Mouse (Mus musculus): ENCODE measurements at regions not wholly inside any gene's neighbourhood (a gene's known extent, or its start where the extent isn't known, plus 50 kb on each side); places are given as distances from the start of the nearest gene placed in this dataset.

DNA sequence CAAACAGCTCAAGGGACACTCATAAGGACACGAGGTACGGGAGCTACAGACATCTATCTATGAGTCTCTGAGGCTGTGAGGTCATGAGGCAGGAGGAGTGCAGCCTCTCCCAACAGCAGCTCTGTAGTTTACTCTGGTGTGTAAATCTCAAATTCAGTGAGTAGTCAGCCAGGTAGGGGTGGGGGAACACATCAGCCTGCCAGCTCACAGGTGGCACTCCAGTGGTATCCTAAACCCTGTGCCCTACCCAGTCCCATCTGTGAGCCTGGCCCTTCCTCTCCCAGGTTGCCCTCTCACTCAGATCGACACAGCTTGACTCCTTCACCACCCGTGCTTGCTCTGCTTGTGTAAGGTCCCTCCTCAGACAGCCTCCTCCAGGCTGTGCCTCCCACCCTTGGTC is 202.2 kb downstream of the Sipa1l2 start:
- no peak for DNase-seq (ENCODE audit: low spot score)

DNA sequence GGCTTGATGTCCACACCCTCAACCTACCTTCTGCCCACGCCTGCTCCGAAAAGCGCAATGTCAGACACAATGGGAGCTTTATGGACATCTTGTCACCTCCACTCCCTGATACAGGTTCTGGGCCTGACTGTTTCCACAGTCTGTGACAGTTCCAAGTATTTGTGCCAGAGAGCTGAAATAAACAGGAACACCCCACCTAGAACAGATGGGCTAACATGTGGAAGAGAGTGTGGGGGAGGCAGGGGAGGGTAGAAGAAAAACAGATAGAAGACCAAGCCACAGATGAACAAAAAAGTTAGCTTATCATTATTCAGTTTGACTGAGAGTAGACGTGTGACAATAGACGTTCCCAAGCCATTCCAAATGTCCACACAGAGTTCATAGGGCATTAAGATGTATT is 204.6 kb downstream of the Sipa1l2 start:
- DNase-seq (ENCODE audit: low spot score): no peak

DNA sequence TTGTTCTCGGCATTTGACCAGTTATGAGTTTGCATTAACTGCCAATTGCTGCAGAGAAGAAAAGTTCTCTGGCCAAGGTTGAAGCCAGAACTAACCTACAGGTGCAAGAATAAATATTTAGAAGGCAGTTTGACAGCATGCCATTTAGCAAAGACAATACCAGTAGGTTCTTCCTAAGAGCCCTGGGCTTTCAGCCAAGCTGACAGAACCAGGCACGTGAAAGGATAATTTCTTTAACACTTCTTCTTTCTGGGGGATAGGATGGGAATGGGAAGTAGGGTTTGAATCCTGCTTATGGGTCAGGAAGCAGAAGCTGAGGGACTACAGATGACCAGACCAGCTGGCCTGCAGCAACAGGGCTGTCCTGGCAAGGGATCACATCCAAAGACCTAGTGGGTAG is 210.2 kb downstream of the Sipa1l2 start:
- DNase-seq (ENCODE audit: low spot score): no peak

DNA sequence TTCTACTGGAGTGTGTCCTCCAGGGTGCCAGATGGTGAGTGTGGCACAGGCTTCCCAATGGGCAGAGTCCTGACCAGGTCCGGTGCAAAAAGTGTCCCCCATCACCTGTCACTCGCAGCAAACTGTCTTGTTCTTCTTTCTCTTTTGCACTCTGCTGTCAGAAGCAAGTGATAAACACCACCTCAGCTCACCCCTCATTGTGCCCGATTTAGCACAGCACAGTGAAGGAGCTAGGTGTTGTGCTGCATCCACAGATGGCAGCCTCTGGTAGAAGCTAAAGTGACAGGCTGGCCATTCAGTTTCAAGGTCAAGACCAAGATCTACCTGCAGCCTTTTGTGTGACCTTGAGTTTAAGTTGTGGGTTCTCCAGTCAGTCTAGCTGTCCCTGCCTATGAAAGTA is 211.8 kb downstream of the Sipa1l2 start:
- DNase-seq (ENCODE audit: low spot score): no peak

DNA sequence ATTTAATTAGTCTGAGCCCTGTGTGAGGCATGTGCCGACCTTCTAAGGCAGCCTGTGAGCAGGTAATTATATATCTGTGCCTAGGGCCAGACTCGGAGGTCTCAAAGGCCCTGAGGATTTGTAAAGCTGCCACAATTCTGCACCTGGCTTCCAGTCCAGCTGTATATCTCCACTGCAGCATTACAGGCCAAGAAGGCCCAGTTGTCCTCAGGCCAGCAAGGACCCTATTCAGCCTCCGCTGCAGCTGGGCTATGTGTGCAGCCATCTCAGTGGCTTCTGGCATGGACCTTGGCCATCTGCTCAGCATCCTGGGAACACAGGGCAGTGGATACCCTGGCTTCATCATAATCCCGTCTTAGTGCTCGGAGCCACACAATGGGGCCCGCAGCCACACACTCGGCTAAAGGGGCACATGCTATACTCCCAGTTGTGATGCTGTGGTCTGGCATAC is 214.5 kb downstream of the Sipa1l2 start:
- DNase-seq (ENCODE audit: low spot score): no peak

DNA sequence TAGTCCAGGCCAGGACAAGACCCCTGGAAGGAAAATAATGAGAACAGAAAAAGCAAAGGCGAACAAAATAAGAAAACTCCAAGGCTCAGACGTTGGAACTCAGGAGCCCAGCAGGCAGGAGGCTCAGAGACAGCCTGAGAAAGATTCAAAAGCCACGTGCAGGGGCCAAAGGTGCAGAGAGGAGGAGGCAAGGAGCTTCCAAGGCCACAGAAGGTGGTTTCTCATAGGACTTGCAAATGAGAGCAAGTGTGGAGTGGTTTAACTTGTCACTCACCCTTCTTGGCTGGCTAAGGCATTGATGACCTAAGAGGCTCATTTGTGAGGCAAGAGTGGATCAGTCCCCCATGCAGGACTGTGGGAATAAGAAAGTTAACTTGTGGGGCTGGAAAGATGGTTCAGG is 217.3 kb downstream of the Sipa1l2 start:
- no peak for DNase-seq (ENCODE audit: low spot score)

DNA sequence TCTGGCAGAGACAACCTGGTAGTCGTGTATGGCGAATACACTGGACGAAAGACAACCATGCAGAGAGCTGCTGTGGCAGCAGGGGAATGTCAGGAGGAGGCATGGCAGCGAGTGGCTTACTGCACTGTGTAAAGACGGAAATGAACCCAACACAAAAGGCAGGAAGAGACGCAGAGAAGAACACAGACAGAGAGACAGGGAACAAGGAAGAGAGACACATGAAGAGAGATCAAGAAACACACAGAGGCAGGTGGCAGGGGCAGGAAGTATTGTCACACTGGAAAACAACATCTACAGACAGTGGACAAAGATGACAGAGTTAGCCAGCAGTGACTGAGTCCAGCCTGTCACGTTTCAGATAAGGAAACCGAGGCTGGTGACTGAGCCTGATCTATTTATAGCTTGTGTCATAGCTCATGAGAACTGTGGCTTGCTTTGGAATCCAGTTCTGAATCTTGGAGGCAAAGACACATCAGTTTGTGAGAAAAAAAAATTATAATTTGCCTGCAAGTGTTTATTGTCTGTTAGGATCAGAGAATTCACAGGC is 218.0 kb downstream of the Sipa1l2 start:
- DNase-seq (ENCODE audit: low spot score): no peak

DNA sequence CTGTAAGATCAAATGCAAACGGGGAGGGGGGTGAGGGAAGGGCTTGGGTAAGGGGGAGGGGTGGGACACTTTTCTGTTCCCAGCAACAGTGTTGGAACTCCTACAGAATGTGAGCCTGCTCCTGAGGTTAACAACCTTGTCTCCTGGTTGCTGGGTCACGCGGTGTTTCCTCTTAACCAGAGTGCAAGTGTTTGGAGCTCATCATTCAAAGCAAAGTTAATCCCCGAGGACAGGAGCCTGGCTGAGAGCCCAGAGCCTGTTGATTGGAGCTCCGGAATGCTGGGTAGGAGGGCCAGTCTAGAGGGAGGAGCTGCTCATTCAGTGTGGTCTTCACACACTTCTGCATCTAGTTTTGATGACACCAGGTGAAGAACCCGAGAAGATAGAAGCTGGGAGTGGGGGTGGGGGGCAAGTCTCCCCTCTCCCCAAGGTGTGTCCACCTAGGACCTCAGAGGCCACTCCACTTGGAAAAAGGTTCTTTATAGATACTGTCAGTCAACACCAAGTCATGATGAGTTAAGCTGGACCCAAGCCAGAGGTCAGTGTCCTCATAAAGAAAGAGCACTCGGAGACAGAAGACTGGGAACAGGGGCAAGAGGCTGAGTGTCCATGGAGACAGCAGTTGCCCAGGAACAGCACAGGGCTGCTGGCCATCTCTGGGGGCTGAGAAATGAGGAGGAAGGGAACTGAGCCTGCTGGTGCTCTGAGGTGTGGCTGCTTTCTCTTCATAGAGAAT is 220.2 kb downstream of the Sipa1l2 start:
- DNase-seq (ENCODE audit: low spot score): peak; percentile 92

DNA sequence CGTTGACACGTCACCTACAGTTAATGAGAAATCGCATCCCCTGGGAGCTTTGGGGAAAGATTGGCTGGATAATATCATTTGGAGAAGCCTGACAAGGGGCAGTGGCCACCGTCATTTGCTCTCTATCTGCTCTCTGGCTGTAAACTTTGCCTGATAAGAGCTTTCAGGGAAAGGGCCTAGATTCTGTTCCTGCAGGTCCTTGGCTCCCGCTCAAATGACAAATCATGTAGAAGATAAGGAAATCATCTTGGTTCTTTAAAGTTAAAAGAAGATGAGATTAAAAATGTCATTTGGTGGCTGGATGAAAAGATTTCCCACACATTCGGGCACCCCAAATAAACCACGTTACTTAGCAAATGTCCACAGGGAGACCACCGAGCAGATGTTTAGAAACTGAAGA is 223.4 kb downstream of the Sipa1l2 start:
- no peak for DNase-seq (ENCODE audit: low spot score)

DNA sequence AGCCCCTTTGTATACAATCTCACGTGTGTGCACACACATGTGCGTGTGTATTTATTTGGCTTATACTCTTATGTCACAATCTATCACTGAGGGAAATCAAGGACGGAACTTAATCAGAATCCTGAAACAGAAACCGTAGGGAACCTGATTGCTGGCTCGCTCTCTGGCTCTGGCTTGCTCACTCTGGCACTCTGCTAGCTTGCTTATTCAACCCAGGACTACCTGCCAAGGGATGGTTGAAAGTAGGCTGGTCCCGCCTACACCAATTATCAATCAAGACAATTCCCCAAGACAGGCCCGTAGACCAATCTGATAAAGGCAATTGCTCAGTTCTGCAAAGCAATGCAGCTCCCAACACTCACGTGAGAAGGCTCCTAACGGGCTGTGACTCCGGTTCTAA is 224.0 kb downstream of the Sipa1l2 start:
- DNase-seq (ENCODE audit: low spot score): no peak

DNA sequence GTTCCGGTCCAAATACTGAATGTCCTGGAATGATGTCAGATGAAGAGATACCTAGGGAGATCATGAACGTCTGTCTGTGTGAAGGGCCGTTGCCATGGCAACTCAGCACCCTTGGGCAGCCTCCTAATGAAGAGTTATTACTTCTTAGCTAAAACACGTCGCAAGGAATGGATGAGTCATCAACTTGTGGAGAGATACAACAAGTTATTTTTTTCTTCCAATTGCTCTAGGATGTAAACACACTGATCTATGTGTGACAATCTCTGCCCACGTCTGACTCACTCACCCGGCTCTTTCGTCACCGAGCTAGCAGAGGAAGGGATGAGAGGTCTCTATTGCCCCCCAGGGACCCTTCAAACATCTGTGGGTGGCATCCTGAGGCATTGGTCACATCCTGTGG is 225.7 kb downstream of the Sipa1l2 start:
- peak; percentile 59 for DNase-seq (ENCODE audit: low spot score)

DNA sequence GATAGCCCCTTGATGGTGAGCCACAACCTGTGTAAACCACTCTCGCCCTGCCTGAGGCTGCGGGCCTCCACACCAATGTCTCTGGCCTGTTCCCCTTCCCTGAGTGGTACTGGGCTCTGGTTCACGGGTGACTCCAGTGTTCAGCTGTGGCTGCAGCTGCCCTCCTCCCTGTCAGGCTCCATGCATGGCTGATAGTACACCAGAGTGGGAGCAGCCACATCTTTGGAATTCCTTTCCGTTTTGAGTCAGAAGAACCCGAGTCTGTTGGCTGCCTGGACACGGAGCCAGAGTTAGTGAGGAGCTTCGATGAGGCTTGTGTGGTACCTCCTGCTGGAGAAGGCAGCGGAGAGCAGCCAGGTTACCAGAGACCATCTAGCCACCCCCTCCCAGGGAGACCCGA is 227.1 kb downstream of the Sipa1l2 start:
- DNase-seq (ENCODE audit: low spot score): no peak

DNA sequence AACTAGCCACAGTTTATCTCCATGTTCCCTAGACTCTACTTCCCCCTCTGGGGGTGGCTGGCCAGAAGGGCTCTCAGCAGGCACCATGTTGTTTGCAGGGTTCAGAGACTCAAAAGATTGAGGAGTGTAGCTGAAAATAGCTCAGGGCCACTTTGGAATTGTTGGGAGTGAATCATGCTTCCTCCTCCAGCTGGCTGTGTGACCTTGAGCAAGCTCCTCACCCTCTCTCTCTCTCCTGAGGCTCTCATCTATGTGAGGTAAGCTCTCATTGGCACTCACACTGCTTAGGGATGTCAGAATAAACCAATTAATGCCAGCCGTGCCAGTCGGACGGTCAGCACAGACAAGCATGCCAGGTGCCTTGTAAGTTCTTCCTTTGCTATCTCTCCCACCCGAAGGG is 228.0 kb downstream of the Sipa1l2 start:
- no peak for DNase-seq (ENCODE audit: low spot score)

DNA sequence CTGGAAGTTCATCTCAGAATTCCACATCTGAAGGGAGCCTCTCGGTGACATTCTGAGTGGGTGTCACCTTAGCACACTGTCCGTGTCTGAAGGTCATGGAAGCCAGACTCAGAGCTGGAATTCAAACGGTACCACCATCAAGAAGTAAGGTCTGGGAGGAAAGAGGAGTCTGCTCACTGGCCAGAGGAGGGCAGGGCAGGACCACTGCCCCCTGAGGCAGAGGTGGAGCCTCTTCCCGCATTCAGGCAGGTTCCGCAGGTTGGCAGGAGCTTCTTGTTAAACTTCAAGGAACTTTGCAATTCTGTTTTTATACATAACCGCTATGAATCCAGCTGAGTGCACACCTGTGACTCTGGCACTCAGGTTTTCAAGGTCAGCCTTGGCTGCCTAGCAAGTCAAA is 231.4 kb downstream of the Sipa1l2 start:
- DNase-seq (ENCODE audit: low spot score): peak; percentile 22

DNA sequence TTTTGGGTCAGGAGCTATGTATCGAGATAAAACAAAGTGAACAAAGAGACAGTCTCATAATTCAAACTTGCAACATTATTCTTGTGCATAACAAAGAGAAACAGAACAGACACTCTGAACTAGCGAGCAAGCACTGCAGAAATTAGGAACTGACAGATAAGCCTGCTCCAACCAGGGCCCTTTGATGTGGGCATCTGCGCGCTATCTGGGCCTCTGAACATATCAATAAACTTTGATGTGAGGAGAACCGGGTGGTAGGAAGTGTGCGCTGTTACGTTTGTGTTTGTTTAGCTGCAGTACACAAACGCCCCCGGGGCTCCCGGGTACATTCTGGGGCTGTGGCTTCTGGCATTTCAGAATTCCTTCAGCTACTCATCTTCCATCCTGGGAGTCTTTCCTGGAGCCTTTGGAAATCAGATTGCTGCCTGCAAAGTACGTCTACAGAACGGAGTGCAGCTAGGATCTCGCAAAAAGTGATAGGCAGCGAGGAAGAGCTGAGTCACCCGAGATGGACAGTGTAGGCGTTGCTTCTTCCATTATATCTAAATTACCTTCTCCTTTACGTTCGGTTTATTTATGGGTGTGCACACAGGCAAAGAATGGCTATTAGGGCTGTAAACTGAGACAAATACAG is 232.0 kb downstream of the Sipa1l2 start:
- DNase-seq (ENCODE audit: low spot score): no peak

DNA sequence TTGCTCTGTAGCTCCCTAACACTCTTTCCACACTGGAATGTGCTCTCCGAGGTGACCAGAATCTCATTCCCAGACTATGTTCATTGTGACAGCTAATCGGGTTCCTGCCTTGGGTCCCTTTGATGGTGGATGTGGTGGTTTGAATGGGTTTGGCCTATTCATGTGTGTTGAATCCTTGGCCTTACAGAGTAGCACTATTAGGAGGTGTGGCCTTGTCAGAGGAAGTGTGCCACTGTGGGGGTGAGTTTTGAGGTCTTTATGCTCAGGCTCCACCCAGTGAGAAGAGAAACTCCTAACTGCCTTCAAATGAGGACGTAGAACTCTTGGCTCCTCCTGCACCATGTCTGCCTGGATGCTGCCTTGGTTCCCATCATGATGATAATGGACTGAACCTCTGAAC is 232.8 kb downstream of the Sipa1l2 start:
- no peak for DNase-seq (ENCODE audit: low spot score)

DNA sequence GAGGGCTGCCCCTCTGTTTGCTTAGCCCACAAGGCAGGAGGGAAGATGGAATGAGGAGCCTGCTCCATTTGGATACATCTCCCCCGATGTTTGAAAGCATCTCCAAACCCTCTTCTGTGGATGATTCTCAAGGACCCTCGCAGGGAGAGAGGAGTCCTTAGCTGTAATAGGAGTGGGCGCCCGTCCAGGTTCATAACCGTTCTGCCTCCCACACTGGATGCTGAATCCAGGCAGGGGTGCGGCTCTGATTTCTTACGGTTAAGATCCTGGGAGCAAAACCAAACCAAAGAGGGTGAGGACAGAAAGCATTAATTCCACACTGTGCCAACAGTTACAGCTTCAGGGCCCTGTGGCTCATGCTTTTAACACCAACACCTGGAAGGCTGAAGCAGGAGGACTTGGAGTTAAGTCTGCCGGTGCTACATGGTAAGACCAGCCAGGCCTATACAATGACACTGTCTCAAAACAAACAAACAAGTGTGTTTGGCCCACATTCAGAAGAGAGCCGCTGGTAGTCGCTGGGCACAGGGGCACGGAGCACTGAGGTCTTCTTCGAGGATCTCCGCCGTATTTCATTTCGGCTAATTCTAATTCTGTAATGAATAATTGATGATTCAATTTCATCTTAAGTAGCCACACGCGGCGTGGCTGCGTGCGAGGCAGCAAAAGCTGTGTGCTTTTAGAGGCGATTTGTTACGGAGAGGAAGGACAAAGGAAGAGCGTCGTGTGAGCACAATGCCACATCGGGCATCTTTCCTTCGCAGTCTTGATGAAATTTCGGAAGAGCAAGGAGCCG is 233.8 kb downstream of the Sipa1l2 start:
- no peak for DNase-seq (ENCODE audit: low spot score)

DNA sequence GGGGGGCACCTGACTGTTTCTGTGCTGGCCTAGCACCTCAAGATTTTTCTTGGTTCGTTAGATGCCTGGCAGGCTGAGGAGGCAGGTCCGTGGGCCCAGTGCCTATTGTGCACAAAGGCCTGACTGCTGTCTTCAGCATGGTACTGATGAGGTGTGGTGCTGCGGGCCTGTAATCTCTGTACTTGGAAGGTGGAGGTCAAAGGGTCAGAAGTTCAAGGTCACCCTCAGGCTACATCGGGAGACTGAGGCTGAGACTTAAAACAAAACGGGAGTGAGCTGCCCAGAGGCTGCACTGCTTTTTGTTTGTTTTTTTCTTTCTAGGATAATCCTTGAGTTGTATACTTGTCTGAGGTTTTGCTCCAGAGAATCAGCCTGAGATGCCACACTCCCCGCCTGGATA is 234.4 kb downstream of the Sipa1l2 start:
- DNase-seq (ENCODE audit: low spot score): no peak

DNA sequence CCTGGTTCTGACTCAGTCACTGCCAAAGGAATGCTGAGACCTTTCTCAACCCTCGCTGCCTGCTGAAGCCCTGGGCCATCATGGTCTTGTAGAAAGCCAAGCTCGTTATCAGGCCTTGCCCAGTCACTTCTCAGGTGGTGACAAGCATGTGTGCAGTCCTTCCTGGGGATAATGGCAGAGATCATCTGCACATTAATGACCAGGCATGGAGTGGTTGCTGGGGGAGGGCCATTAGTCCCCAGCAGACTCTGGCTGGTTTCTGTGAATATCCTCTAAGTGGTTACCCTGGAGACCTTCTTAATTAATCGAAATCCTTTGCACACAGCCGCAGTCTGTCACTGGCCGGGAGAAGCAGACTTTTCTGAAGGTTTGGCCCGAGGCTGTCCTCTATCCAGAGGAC is 239.0 kb downstream of the Sipa1l2 start:
- no peak for DNase-seq (ENCODE audit: low spot score)

DNA sequence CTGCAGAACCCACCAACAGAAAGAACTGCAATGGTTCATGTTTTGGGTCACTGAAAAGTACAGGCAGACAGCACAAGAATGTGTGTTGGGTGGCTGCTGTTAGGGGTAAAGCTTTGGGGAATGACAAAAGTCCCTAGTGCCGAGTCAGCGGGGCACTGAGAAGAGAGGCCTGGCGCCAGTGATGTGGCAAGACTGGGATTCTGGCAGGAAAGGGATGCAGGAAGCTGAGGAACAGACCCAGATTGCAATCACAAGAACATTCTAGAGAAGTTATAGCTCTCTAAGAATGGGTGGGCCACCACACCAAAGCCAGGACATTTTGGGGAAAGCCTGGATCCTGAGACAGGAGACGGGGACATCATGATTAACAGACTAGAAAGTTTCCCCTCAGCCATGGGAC is 241.0 kb downstream of the Sipa1l2 start:
- peak; percentile 65 for DNase-seq (ENCODE audit: low spot score)

DNA sequence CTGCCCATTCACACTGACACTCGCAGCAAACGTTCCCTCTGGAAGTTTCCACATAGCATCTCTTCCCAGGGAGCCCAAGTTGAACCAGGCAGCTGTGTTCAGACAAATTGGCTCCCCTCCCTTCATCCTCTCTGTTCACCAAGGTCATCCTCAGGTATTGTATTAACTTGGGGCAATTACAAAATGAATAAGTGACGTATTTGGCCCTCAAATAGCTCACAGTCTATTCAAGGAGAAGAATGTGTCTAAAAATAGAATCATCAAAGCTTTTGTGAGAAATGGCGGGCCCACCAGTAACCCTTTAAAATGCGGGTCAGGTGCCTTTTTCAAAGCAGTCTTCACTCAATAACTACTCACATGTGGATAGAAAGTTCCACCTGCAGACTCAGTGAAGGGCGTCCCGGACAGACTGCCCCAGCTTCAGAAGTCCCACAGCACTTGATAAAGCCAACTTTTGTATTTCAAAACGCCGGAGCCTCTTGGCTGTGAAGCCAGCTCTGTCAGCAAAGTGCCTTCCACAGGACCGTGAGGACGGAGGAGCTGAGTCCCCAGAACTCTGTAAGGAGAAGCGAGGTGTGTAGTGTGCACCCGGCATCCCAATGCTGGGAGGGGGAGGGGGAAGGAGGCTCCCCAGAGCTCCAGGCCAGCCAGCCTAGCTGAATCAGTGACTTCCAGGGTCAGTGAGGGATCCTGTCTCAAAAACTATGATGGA is 241.9 kb downstream of the Sipa1l2 start:
- no peak for DNase-seq (ENCODE audit: low spot score)

DNA sequence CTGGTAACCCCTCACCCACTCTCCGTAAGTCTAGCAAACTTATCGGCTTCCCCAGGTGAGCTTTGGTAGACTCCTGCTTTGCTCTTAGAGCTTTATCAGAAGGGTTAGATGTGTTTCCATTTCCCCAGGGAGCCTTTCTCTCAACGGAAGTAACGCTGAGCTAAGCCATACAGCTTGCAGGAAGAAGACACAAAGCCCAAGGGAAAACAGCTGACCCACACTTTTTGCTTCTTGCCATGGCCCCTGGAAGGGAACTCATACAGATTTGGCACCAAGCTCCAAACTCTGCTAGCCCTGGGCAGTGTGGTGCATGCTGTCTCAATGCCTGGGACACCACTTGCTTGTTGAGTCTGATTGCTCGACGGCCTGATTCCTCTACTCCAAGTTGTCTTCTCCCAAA is 242.6 kb downstream of the Sipa1l2 start:
- peak; percentile 62 for DNase-seq (ENCODE audit: low spot score)
